Mouse (Mus musculus): ENCODE measurements at regions not wholly inside any gene's neighbourhood (a gene's known extent, or its start where the extent isn't known, plus 50 kb on each side); places are given as distances from the start of the nearest gene placed in this dataset.

DNA sequence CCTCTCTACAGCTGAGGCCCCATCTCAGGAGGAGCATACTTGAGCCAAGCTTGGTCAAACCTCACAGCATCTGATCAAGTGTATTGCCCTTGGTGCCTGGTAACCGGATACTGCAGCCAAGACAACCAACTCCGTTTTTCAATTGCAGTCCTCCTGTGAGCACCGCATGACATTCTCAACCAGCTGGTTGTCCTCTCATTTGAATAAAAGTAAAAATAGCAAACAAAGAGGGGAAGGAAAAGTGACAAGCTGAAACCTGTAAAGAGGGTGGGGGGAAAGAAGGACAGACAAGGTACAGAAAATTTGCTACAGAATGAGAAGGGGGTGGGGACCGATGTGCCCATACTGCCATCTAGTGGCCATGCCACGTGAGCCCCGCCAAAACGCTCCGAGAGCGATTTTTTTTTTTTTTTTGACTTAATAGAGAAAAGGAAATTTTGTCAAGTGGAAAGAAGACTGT, 314.0 kb downstream of the Zpld1 start:
- WGBS, result 12% methylated on average over 9 of the region's 9 CpGs
- no peak for DNase-seq
- Histone ChIP-seq H3K36me3 (ENCODE audit: control insufficient read depth, insufficient read depth, low read length) (no peaks in the 10 kb centered on the region), H3K4me3 (ENCODE audit: control insufficient read depth, insufficient read depth, low read length) (no peak overlapping the region), H3K4me1 (replicated peaks; ENCODE audit: control insufficient read depth, insufficient read depth, low read length) (no peaks in the 10 kb centered on the region), H3K27me3 (ENCODE audit: control insufficient read depth, insufficient read depth, low read length) (no peaks in the 10 kb centered on the region), H3K27ac (ENCODE audit: control insufficient read depth, insufficient read depth, low read length) (no peak overlapping the region)
- TF ChIP-seq POLR2A (IDR thresholded peaks at IDR 0.05; ENCODE audit: control insufficient read depth, extremely low read depth, insufficient read depth, low read length, poor library complexity) (no peak), CTCF (IDR thresholded peaks at IDR 0.05; ENCODE audit: borderline replicate concordance, control insufficient read depth, extremely low read depth, insufficient read depth, low read length, poor library complexity) (0 out of 2 replicates have a peak, but pooled peaks have one; percentile 20)

DNA sequence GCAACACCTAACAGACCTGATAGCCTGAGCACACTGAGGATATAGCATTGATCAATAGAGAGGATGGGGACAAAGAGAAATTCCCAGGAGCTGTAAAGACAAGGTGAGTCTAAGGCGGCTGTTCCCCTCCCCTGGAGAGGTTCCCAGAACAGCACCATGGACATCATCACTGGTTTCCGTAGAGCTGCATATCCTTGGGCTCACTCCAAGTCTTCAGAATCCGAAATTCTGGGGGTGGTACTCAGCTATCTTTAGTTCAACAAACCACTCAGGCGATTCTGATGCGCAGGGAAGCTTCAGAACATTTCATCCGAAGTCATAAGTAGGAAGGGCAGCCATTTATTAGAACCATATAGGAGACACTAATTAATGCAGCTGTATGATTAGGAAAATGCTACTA, 327.4 kb downstream of the Zpld1 start:
- Histone ChIP-seq H3K36me3 (ENCODE audit: control insufficient read depth, insufficient read depth, low read length) (no peaks in the 10 kb centered on the region), H3K4me3 (ENCODE audit: control insufficient read depth, insufficient read depth, low read length) (no peak overlapping the region), H3K27me3 (ENCODE audit: control insufficient read depth, insufficient read depth, low read length) (no peaks in the 10 kb centered on the region), H3K27ac (ENCODE audit: control insufficient read depth, insufficient read depth, low read length) (no peak overlapping the region), H3K4me1 (replicated peaks; ENCODE audit: control insufficient read depth, insufficient read depth, low read length) (no peaks in the 10 kb centered on the region)
- TF ChIP-seq CTCF (IDR thresholded peaks at IDR 0.05; ENCODE audit: borderline replicate concordance, control insufficient read depth, extremely low read depth, insufficient read depth, low read length, poor library complexity), result no peak
- TF ChIP-seq POLR2A (IDR thresholded peaks at IDR 0.05; ENCODE audit: control insufficient read depth, extremely low read depth, insufficient read depth, low read length, poor library complexity), result no peak
- 82% methylated on average over 6 of the region's 6 CpGs for WGBS
- no peak for DNase-seq

DNA sequence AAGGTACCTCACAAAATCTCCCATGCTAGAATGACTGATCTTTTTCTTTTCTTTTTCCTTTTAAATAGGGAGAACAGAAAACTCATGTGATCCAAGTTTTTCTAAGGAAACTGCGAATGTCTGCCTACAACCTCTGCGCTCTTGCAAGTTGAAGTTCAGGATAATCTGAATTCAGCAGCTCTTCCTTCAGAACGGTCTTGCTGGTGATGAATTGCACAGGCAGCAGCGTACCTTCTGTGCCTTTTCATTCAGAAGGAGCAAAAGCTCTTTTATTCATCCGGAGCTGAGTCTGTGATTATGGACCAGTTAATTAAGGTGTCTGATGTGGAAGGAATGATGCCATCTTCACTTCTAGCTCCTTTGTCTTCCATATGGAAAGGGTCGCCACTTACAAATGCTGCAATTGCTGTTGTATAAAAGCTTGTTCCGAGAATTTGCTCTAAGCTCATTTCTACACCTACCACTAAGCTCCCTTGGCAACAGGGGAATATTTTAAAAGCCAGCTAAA, 353.9 kb downstream of the Zpld1 start:
- TF ChIP-seq POLR2A (IDR thresholded peaks at IDR 0.05; ENCODE audit: control insufficient read depth, extremely low read depth, insufficient read depth, low read length, poor library complexity), result no peak
- no peak for TF ChIP-seq CTCF (IDR thresholded peaks at IDR 0.05; ENCODE audit: borderline replicate concordance, control insufficient read depth, extremely low read depth, insufficient read depth, low read length, poor library complexity)
- no peak for DNase-seq
- no peaks in the 10 kb centered on the region for H3K36me3 ChIP-seq (ENCODE audit: control insufficient read depth, insufficient read depth, low read length)
- 90% methylated on average over 7 of the region's 7 CpGs for WGBS
- H3K27me3 ChIP-seq (ENCODE audit: control insufficient read depth, insufficient read depth, low read length), result no peaks in the 10 kb centered on the region
- no peak overlapping the region for H3K27ac ChIP-seq (ENCODE audit: control insufficient read depth, insufficient read depth, low read length)
- no peaks in the 10 kb centered on the region for H3K4me1 ChIP-seq (replicated peaks; ENCODE audit: control insufficient read depth, insufficient read depth, low read length)
- no peak overlapping the region for H3K4me3 ChIP-seq (ENCODE audit: control insufficient read depth, insufficient read depth, low read length)

DNA sequence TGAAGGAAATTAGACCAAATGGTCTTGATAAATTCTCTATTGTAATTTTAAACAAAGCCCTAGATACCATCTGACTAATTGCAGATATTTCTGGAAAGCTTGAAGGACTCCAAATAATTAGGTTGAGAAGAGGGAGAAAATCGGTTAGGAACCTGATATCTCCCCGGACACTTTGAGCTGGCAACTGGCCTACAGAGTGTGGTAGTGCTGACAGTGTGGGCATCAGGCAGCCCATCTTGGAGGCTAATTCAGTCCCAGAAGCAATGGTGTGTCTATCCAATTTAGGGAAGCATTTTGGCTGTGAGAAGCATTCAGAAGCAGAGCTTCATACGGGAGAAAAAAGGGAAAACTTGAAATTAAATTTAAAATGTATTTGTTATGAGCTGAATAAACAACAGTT, 369.5 kb downstream of the Zpld1 start:
- Histone ChIP-seq H3K36me3 (ENCODE audit: control insufficient read depth, insufficient read depth, low read length) (no peaks in the 10 kb centered on the region), H3K27ac (ENCODE audit: control insufficient read depth, insufficient read depth, low read length) (no peak overlapping the region), H3K27me3 (ENCODE audit: control insufficient read depth, insufficient read depth, low read length) (no peaks in the 10 kb centered on the region), H3K4me1 (replicated peaks; ENCODE audit: control insufficient read depth, insufficient read depth, low read length) (no peaks in the 10 kb centered on the region), H3K4me3 (ENCODE audit: control insufficient read depth, insufficient read depth, low read length) (no peak overlapping the region)
- WGBS, result 93% methylated on average over 3 of the region's 3 CpGs
- TF ChIP-seq POLR2A (IDR thresholded peaks at IDR 0.05; ENCODE audit: control insufficient read depth, extremely low read depth, insufficient read depth, low read length, poor library complexity), result no peak
- no peak for TF ChIP-seq CTCF (IDR thresholded peaks at IDR 0.05; ENCODE audit: borderline replicate concordance, control insufficient read depth, extremely low read depth, insufficient read depth, low read length, poor library complexity)
- no peak for DNase-seq

DNA sequence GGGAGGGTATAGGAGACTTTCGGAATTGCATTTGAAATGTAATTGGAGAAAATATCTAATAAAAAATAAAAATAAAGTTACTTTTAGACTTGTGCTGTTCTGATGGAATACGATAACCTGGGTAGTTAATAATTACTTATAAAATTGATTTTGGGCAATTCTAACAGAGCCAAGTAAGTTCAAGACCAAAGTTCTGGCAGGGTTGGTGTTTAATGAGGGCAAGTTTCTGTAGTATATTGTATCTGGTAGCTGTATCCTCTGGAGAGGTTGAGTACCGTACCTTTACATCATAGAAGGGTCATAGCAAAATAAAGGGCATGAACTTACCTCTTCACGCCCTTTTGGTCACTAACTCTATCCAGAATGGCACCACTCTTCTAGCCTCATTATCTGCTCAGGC, 394.9 kb downstream of the Zpld1 start:
- DNase-seq, result no peak
- no peaks in the 10 kb centered on the region for H3K36me3 ChIP-seq (ENCODE audit: control insufficient read depth, insufficient read depth, low read length)
- TF ChIP-seq POLR2A (IDR thresholded peaks at IDR 0.05; ENCODE audit: control insufficient read depth, extremely low read depth, insufficient read depth, low read length, poor library complexity), result no peak
- no peak for TF ChIP-seq CTCF (IDR thresholded peaks at IDR 0.05; ENCODE audit: borderline replicate concordance, control insufficient read depth, extremely low read depth, insufficient read depth, low read length, poor library complexity)
- H3K4me3 ChIP-seq (ENCODE audit: control insufficient read depth, insufficient read depth, low read length), result no peak overlapping the region
- no peaks in the 10 kb centered on the region for H3K4me1 ChIP-seq (replicated peaks; ENCODE audit: control insufficient read depth, insufficient read depth, low read length)
- WGBS, result 92% methylated on average over 4 of the region's 4 CpGs
- H3K27me3 ChIP-seq (ENCODE audit: control insufficient read depth, insufficient read depth, low read length), result no peaks in the 10 kb centered on the region
- no peak overlapping the region for H3K27ac ChIP-seq (ENCODE audit: control insufficient read depth, insufficient read depth, low read length)

DNA sequence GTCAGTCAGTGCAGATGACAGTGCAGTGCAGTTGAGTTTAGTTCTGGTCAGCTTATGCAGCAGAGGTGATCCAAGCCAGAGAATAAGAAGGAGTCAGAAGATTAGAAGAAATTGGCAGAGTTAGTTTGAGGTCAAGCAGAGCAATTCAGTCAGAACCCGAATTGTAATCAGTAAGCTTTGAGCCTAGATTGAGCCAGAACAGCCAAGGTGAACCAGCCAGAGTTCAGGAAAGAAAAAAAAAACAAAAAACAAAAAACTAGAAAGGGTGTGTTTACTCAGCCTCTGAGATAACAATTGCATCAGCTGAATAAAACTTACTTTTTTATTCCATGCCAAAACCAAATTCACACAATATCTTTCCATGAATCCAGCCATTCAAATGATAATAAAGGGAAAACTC, 396.3 kb downstream of the Zpld1 start:
- Histone ChIP-seq H3K36me3 (ENCODE audit: control insufficient read depth, insufficient read depth, low read length) (no peaks in the 10 kb centered on the region), H3K27me3 (ENCODE audit: control insufficient read depth, insufficient read depth, low read length) (no peaks in the 10 kb centered on the region), H3K4me1 (replicated peaks; ENCODE audit: control insufficient read depth, insufficient read depth, low read length) (no peaks in the 10 kb centered on the region), H3K27ac (ENCODE audit: control insufficient read depth, insufficient read depth, low read length) (no peak overlapping the region), H3K4me3 (ENCODE audit: control insufficient read depth, insufficient read depth, low read length) (no peak overlapping the region)
- TF ChIP-seq POLR2A (IDR thresholded peaks at IDR 0.05; ENCODE audit: control insufficient read depth, extremely low read depth, insufficient read depth, low read length, poor library complexity) (no peak), CTCF (IDR thresholded peaks at IDR 0.05; ENCODE audit: borderline replicate concordance, control insufficient read depth, extremely low read depth, insufficient read depth, low read length, poor library complexity) (no peak)
- no peak for DNase-seq
- 69% methylated on average over 1 of the region's 1 CpGs for WGBS

DNA sequence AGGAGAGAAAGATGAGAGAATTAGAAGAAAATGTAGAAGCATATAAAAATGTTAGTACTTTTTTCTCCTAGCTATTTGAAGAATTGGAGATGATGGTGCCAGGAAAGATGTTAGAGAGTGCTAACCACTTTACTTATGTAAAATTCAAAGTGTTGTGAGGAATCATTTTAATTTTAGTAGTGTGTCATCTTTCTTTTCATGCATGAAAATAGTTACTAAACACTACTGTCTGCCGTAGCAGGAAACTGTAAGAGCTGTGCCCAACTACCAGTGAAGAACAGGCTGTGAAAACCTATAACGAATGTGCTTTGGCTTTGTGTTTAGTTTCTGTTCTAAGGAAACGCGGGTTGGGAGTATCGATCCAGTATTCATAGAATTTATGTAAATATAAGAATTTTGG, 403.1 kb downstream of the Zpld1 start:
- DNase-seq, result no peak
- H3K27ac ChIP-seq (ENCODE audit: control insufficient read depth, insufficient read depth, low read length), result no peak overlapping the region
- no peaks in the 10 kb centered on the region for H3K36me3 ChIP-seq (ENCODE audit: control insufficient read depth, insufficient read depth, low read length)
- no peaks in the 10 kb centered on the region for H3K27me3 ChIP-seq (ENCODE audit: control insufficient read depth, insufficient read depth, low read length)
- no peaks in the 10 kb centered on the region for H3K4me1 ChIP-seq (replicated peaks; ENCODE audit: control insufficient read depth, insufficient read depth, low read length)
- H3K4me3 ChIP-seq (ENCODE audit: control insufficient read depth, insufficient read depth, low read length), result no peak overlapping the region
- 93% methylated on average over 5 of the region's 5 CpGs for WGBS
- no peak for TF ChIP-seq POLR2A (IDR thresholded peaks at IDR 0.05; ENCODE audit: control insufficient read depth, extremely low read depth, insufficient read depth, low read length, poor library complexity)
- no peak for TF ChIP-seq CTCF (IDR thresholded peaks at IDR 0.05; ENCODE audit: borderline replicate concordance, control insufficient read depth, extremely low read depth, insufficient read depth, low read length, poor library complexity)

Data from thymus, adult 2 months (tissue).